Mouse (Mus musculus): ENCODE results near the gene Adamts5.

DNA sequence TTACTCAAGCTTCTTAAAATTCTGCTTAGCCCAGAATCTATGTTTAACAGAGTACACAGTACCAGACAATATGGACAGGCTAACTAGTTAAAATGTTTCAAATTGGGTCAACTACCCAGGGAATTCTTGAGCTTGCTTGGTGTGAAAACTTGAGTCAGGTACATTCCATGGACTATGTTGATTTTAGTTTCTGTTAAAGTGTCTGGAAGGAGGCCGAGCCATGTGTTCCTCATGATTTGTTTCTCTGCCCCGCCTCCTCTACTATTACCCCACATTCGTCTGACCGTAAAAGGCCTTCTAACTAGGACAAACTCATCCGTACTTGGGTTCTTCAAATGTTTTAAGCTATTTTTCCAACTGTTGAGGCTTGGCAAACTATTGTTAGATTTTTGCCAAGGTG is 24.4 kb upstream of the Adamts5 start:
- no peak for TF ChIP-seq FOSL1 (IDR thresholded peaks at IDR 0.05; ENCODE audit: insufficient read depth, low read length, poor library complexity, severe bottlenecking)
- no peak for TF ChIP-seq CTCF (IDR thresholded peaks at IDR 0.05; ENCODE audit: control insufficient read depth, insufficient read depth, insufficient read length)
- no peak for TF ChIP-seq MYOG (IDR thresholded peaks at IDR 0.05; ENCODE audit: control insufficient read depth, extremely low read depth, insufficient read length)
